Comparison of ENCODE assay signal across 31 mouse cellular contexts in genomic region chr11:64643171-64643570, GRCm38 (mm10).
DNase-seq lines count a peak whose midpoint lies in the region; ATAC-seq lines count a peak whose summit lies in the region.
"Had no signal": no experiment of that assay in that cellular context is flagged by ENCODE, and none has a peak within 500 bp of the region (broad histone marks: within the 10 kb centered on the region; RNA-seq: fewer than 3 reads in every experiment).

No protein-coding gene starts in this region.

- no peak for ATAC-seq in limb, embryonic 11.5 days (ENCODE audit: insufficient number of reproducible peaks, low FRiP score, low TSS enrichment, low read depth)
- ATAC-seq: forebrain, embryonic 13.5 days; forebrain, embryonic 16.5 days; intestine, embryonic 15.5 days; Patski had no signal

- no peak overlapping the region for H3K4me2 ChIP-seq in limb, embryonic 11.5 days (ENCODE audit: low read depth, severe bottlenecking)
- H3K4me2 ChIP-seq: embryonic facial prominence, embryonic 13.5 days; forebrain, embryonic 13.5 days; heart, embryonic 13.5 days; hindbrain, embryonic 15.5 days; intestine, embryonic 15.5 days had no signal

- no peak overlapping the region for H3K4me3 ChIP-seq in embryonic facial prominence, embryonic 10.5 days
- H3K4me3 ChIP-seq in limb, embryonic 11.5 days (ENCODE audit: low read depth, low read length): no peak overlapping the region
- H3K4me3 ChIP-seq: embryonic facial prominence, embryonic 13.5 days; forebrain, embryonic 10.5 days; forebrain, embryonic 13.5 days; gastrocnemius, adult 2 months; heart, adult 2 months; heart, embryonic 10.5 days; heart, embryonic 13.5 days; hindbrain, embryonic 15.5 days; intestine, embryonic 15.5 days had no signal

- 45% methylated on average over 5 of the region's 5 CpGs for WGBS in embryonic facial prominence, embryonic 10.5 days
- WGBS in limb, embryonic 11.5 days: 19% methylated on average over 5 of the region's 5 CpGs

- peak overlapping the region; percentile 51; the same call in 1 of the 2 replicates for H3K27ac ChIP-seq in embryonic facial prominence, embryonic 10.5 days (replicated peaks)
- no peak overlapping the region for H3K27ac ChIP-seq in limb, embryonic 11.5 days (replicated peaks; ENCODE audit: low read depth, low read length)
- H3K27ac ChIP-seq: embryonic facial prominence, embryonic 13.5 days; forebrain, embryonic 10.5 days; forebrain, embryonic 13.5 days; gastrocnemius, adult 2 months; heart, adult 2 months; heart, embryonic 10.5 days; heart, embryonic 13.5 days; hindbrain, embryonic 15.5 days; intestine, embryonic 15.5 days had no signal

- H3K4me1 ChIP-seq in embryonic facial prominence, embryonic 10.5 days: peaks cover 21% of the 10 kb centered on the region
- H3K4me1 ChIP-seq in limb, embryonic 11.5 days (ENCODE audit: control insufficient read depth, insufficient read depth, low read length): 0 out of 2 replicates have a peak, but pooled peaks cover 10% of the 10 kb centered on the region
- H3K4me1 ChIP-seq: heart, embryonic 10.5 days; heart, embryonic 13.5 days; hindbrain, embryonic 15.5 days; intestine, embryonic 15.5 days had no signal

- H3K9me3 ChIP-seq in embryonic facial prominence, embryonic 10.5 days: no peaks in the 10 kb centered on the region
- no peaks in the 10 kb centered on the region for H3K9me3 ChIP-seq in limb, embryonic 11.5 days (ENCODE audit: control insufficient read depth, low read length)
- H3K9me3 ChIP-seq: embryonic facial prominence, embryonic 13.5 days; forebrain, embryonic 10.5 days; forebrain, embryonic 13.5 days; G1E; heart, embryonic 10.5 days; heart, embryonic 13.5 days; hindbrain, embryonic 15.5 days; intestine, embryonic 15.5 days had no signal

- H3K36me3 ChIP-seq in embryonic facial prominence, embryonic 10.5 days (replicated peaks): no peaks in the 10 kb centered on the region
- H3K36me3 ChIP-seq in limb, embryonic 11.5 days (ENCODE audit: control insufficient read depth, insufficient read depth, low read length): no peaks in the 10 kb centered on the region; the same call in 1 of the 2 replicates
- H3K36me3 ChIP-seq: embryonic facial prominence, embryonic 13.5 days; forebrain, embryonic 10.5 days; G1E; heart, embryonic 10.5 days; heart, embryonic 13.5 days; hindbrain, embryonic 15.5 days; intestine, embryonic 15.5 days had no signal

- H3K27me3 ChIP-seq in embryonic facial prominence, embryonic 10.5 days (replicated peaks; ENCODE audit: low read depth, poor library complexity, severe bottlenecking): no peaks in the 10 kb centered on the region
- H3K27me3 ChIP-seq in limb, embryonic 11.5 days (ENCODE audit: control insufficient read depth, insufficient read depth, low read length): no peaks in the 10 kb centered on the region
- H3K27me3 ChIP-seq: CH12.LX; forebrain, embryonic 13.5 days; hindbrain, embryonic 15.5 days; intestine, embryonic 15.5 days; Patski had no signal

- no peak overlapping the region for H3K9ac ChIP-seq in limb, embryonic 11.5 days (ENCODE audit: low read length)
- H3K9ac ChIP-seq: embryonic facial prominence, embryonic 13.5 days; forebrain, embryonic 13.5 days; heart, embryonic 13.5 days; hindbrain, embryonic 15.5 days; intestine, embryonic 15.5 days had no signal

- DNase-seq in embryo, embryonic 10.5 days (ENCODE audit: low spot score): peak; percentile 42
- DNase-seq in embryonic facial prominence, embryonic 10.5 days (ENCODE audit: low spot score): peak; percentile 50
- peak; percentile 50 for DNase-seq in forelimb bud, embryonic 11.5 days (ENCODE audit: low read depth, low spot score)
- peak; percentile 50 for DNase-seq in limb, embryonic 11.5 days (ENCODE audit: low spot score)
- no peak for DNase-seq in cerebellum, adult 9-10 months
- no peak for DNase-seq in heart, adult 18-20 months
- DNase-seq in layer of hippocampus, adult 8-10 months (ENCODE audit: low spot score in 2 of 2): no peak
- DNase-seq: adrenal gland, adult 2 months; adrenal gland, postnatal 14 days; B cell, adult 2 months; cerebellum, adult 11 months; cerebellum, adult 2 months; cerebellum, postnatal 10 days; cerebellum, postnatal 36 days; gastrocnemius, adult 2 months; gastrocnemius, postnatal 14 days; heart, adult 2 months; heart, postnatal 14 days; heart, postnatal 4 days; kidney, adult 11 months had no signal

Comparison
In these comparisons a context has a peak if more than half of its experiments do, and no peak if none do; other contexts are left out.
1. DNase-seq: peak in embryo, embryonic 10.5 days (single experiment), embryonic facial prominence, embryonic 10.5 days (single experiment), forelimb bud, embryonic 11.5 days (single experiment) and limb, embryonic 11.5 days (single experiment); none in cerebellum, adult 9-10 months (single experiment), heart, adult 18-20 months (0 of 2) and layer of hippocampus, adult 8-10 months (0 of 2).